Mouse (Mus musculus): ENCODE results near the gene Gm45837. TPM values are rescaled to one million over a fixed set of nuclear protein-coding genes. Genes with fewer than 3 reads are reported as not detected.

The Gm45837 gene
- total RNA-seq, 1 experiment = not detected

GRCm38 (mm10) chr7:101457801-101458200 lies 47.1 kb downstream of the Gm45837 start:
- H3K9ac ChIP-seq (ENCODE audit: insufficient read depth, low read depth, low read length, poor library complexity, severe bottlenecking) = no peak overlapping the region
- H3K4me1 ChIP-seq (ENCODE audit: control insufficient read depth in 2 of 2, insufficient read depth in 2 of 2, low read length in 2 of 2, poor library complexity in 1 of 2) = peaks cover 2 to 10% of the 10 kb centered on the region in 2 experiments; a peak in 2 of 4 replicates
- DNase-seq (ENCODE audit: low read depth, low spot score) = no peak
- H3K36me3 ChIP-seq (ENCODE audit: control insufficient read depth, insufficient read depth, low read length, poor library complexity, severe bottlenecking) = no peaks in the 10 kb centered on the region
- in situ Hi-C loops (cut with MboI; ENCODE audit: low sequenced_read_pairs in 2 of 2, unreplicated experiment in 2 of 2) = no loop called here
- H3K27ac ChIP-seq (ENCODE audit: insufficient read depth, low read depth, low read length, poor library complexity, severe bottlenecking) = no peak overlapping the region
- H3K9me3 ChIP-seq (ENCODE audit: control insufficient read depth, insufficient read depth, low read depth, low read length) = no peaks in the 10 kb centered on the region
- TF ChIP-seq HCFC1 (IDR thresholded peaks at IDR 0.05; ENCODE audit: borderline replicate concordance, insufficient read depth, low read length) = no peak
- no peak for TF ChIP-seq CHD2 (IDR thresholded peaks at IDR 0.05; ENCODE audit: low read depth, low read length)
- TF ChIP-seq MAFK (IDR thresholded peaks at IDR 0.05; ENCODE audit: insufficient read depth, low read depth, low read length) = no peak
- no peak for TF ChIP-seq ZNF384 (IDR thresholded peaks at IDR 0.05; ENCODE audit: low read depth, low read length)
- no peak for TF ChIP-seq ZC3H11A (IDR thresholded peaks at IDR 0.05; ENCODE audit: borderline replicate concordance, low read depth, low read length)
- H3K4me3 ChIP-seq (ENCODE audit: insufficient read depth in 1 of 2, low read depth in 1 of 2, low read length in 2 of 2, poor library complexity in 1 of 2, severe bottlenecking in 1 of 2) = no peak overlapping the region

GRCm38 (mm10) chr7:101458278-101458781 lies 47.6 kb downstream of the Gm45837 start:
- in situ Hi-C loops (cut with MboI; ENCODE audit: low sequenced_read_pairs in 2 of 2, unreplicated experiment in 2 of 2) = no loop called here
- no peak for TF ChIP-seq MAFK (IDR thresholded peaks at IDR 0.05; ENCODE audit: insufficient read depth, low read depth, low read length)
- no peak for TF ChIP-seq HCFC1 (IDR thresholded peaks at IDR 0.05; ENCODE audit: borderline replicate concordance, insufficient read depth, low read length)
- no peak for TF ChIP-seq CHD2 (IDR thresholded peaks at IDR 0.05; ENCODE audit: low read depth, low read length)
- TF ChIP-seq ZNF384 (IDR thresholded peaks at IDR 0.05; ENCODE audit: low read depth, low read length) = no peak
- no peak for TF ChIP-seq ZC3H11A (IDR thresholded peaks at IDR 0.05; ENCODE audit: borderline replicate concordance, low read depth, low read length)

GRCm38 (mm10) chr7:101459305-101459813 lies 48.7 kb downstream of the Gm45837 start:
- no peak overlapping the region for H3K9ac ChIP-seq (ENCODE audit: insufficient read depth, low read depth, low read length, poor library complexity, severe bottlenecking)
- H3K27ac ChIP-seq (ENCODE audit: insufficient read depth, low read depth, low read length, poor library complexity, severe bottlenecking) = no peak overlapping the region
- H3K4me1 ChIP-seq (ENCODE audit: control insufficient read depth in 2 of 2, insufficient read depth in 2 of 2, low read length in 2 of 2, poor library complexity in 1 of 2) = peaks cover 2 to 10% of the 10 kb centered on the region in 2 experiments; a peak in 2 of 4 replicates
- no peak for DNase-seq (ENCODE audit: low read depth, low spot score)
- no peaks in the 10 kb centered on the region for H3K36me3 ChIP-seq (ENCODE audit: control insufficient read depth, insufficient read depth, low read length, poor library complexity, severe bottlenecking)
- in situ Hi-C loops (cut with MboI; ENCODE audit: low sequenced_read_pairs in 2 of 2, unreplicated experiment in 2 of 2) = no loop called here
- H3K4me3 ChIP-seq (ENCODE audit: insufficient read depth in 1 of 2, low read depth in 1 of 2, low read length in 2 of 2, poor library complexity in 1 of 2, severe bottlenecking in 1 of 2) = no peak overlapping the region
- no peaks in the 10 kb centered on the region for H3K9me3 ChIP-seq (ENCODE audit: control insufficient read depth, insufficient read depth, low read depth, low read length)
- TF ChIP-seq HCFC1 (IDR thresholded peaks at IDR 0.05; ENCODE audit: borderline replicate concordance, insufficient read depth, low read length) = no peak
- TF ChIP-seq CHD2 (IDR thresholded peaks at IDR 0.05; ENCODE audit: low read depth, low read length) = no peak

More at GRCm38 (mm10) chr7:101458278-101458781, 47.6 kb downstream of the Gm45837 start:
- peaks cover 2 to 10% of the 10 kb centered on the region in 2 experiments; a peak in 2 of 4 replicates for H3K4me1 ChIP-seq (ENCODE audit: control insufficient read depth in 2 of 2, insufficient read depth in 2 of 2, low read length in 2 of 2, poor library complexity in 1 of 2)
- no peaks in the 10 kb centered on the region for H3K9me3 ChIP-seq (ENCODE audit: control insufficient read depth, insufficient read depth, low read depth, low read length)
- H3K36me3 ChIP-seq (ENCODE audit: control insufficient read depth, insufficient read depth, low read length, poor library complexity, severe bottlenecking) = no peaks in the 10 kb centered on the region
- no peak overlapping the region for H3K4me3 ChIP-seq (ENCODE audit: insufficient read depth in 1 of 2, low read depth in 1 of 2, low read length in 2 of 2, poor library complexity in 1 of 2, severe bottlenecking in 1 of 2)
- no peak for DNase-seq (ENCODE audit: low read depth, low spot score)
- H3K9ac ChIP-seq (ENCODE audit: insufficient read depth, low read depth, low read length, poor library complexity, severe bottlenecking) = no peak overlapping the region
- no peak overlapping the region for H3K27ac ChIP-seq (ENCODE audit: insufficient read depth, low read depth, low read length, poor library complexity, severe bottlenecking)

GRCm38 (mm10) chr7:101459923-101460607 lies 49.4 kb downstream of the Gm45837 start:
- no peaks in the 10 kb centered on the region for H3K36me3 ChIP-seq (ENCODE audit: control insufficient read depth, insufficient read depth, low read length, poor library complexity, severe bottlenecking)
- H3K9me3 ChIP-seq (ENCODE audit: control insufficient read depth, insufficient read depth, low read depth, low read length) = no peaks in the 10 kb centered on the region
- TF ChIP-seq MAFK (IDR thresholded peaks at IDR 0.05; ENCODE audit: insufficient read depth, low read depth, low read length) (no peak), CHD2 (IDR thresholded peaks at IDR 0.05; ENCODE audit: low read depth, low read length) (no peak), ZNF384 (IDR thresholded peaks at IDR 0.05; ENCODE audit: low read depth, low read length) (no peak), HCFC1 (IDR thresholded peaks at IDR 0.05; ENCODE audit: borderline replicate concordance, insufficient read depth, low read length) (no peak), ZC3H11A (IDR thresholded peaks at IDR 0.05; ENCODE audit: borderline replicate concordance, low read depth, low read length) (no peak)
- H3K4me1 ChIP-seq (ENCODE audit: control insufficient read depth in 2 of 2, insufficient read depth in 2 of 2, low read length in 2 of 2, poor library complexity in 1 of 2) = peaks cover 2 to 10% of the 10 kb centered on the region in 2 experiments; a peak in 2 of 4 replicates
- H3K9ac ChIP-seq (ENCODE audit: insufficient read depth, low read depth, low read length, poor library complexity, severe bottlenecking) = no peak overlapping the region
- no peak overlapping the region for H3K27ac ChIP-seq (ENCODE audit: insufficient read depth, low read depth, low read length, poor library complexity, severe bottlenecking)
- in situ Hi-C loops (cut with MboI; ENCODE audit: low sequenced_read_pairs in 2 of 2, unreplicated experiment in 2 of 2) = no loop called here
- no peak for DNase-seq (ENCODE audit: low read depth, low spot score)
- H3K4me3 ChIP-seq (ENCODE audit: insufficient read depth in 1 of 2, low read depth in 1 of 2, low read length in 2 of 2, poor library complexity in 1 of 2, severe bottlenecking in 1 of 2) = no peak overlapping the region

Measured in ES-E14 (cell line).